Mouse (Mus musculus): Measurements from ENCODE around the gene Atp2a1.
"Not testable (repeated sequence)": the region's sequence is repeated elsewhere in the genome, so short reads cannot be mapped to it uniquely, and the experiment has no call there.

The Atp2a1 gene

GRCm38 (mm10) chr7:126417606-126418005, 45.3 kb downstream of the Atp2a1 start:
- in situ Hi-C loops (cut with MboI; ENCODE audit: low sequenced_read_pairs) = no loop called here

GRCm38 (mm10) chr7:126417045-126417444, 45.9 kb downstream of the Atp2a1 start:
- in situ Hi-C loops (cut with MboI; ENCODE audit: low sequenced_read_pairs) = no loop called here

GRCm38 (mm10) chr7:126416615-126417014, 46.3 kb downstream of the Atp2a1 start:
- in situ Hi-C loops (cut with MboI; ENCODE audit: low sequenced_read_pairs) = no loop called here

- in situ Hi-C loops (cut with MboI; ENCODE audit: low sequenced_read_pairs) = no loop called here
Observed at GRCm38 (mm10) chr7:126414725-126415124, 48.2 kb downstream of the Atp2a1 start, which contains the start of gene Cd19. Gene Cd19, minus strand, starts transcription at chr7:126414889.

- in situ Hi-C loops (cut with MboI; ENCODE audit: low sequenced_read_pairs) = no loop called here
Observed at GRCm38 (mm10) chr7:126411061-126411460, 51.8 kb downstream of the Atp2a1 start.

- in situ Hi-C loops (cut with MboI; ENCODE audit: low sequenced_read_pairs) = no loop called here
Observed at GRCm38 (mm10) chr7:126408686-126409085, 54.2 kb downstream of the Atp2a1 start.

- in situ Hi-C loops (cut with MboI; ENCODE audit: low sequenced_read_pairs) = not testable (repeated sequence)
Observed at GRCm38 (mm10) chr7:126402518-126402917, 60.4 kb downstream of the Atp2a1 start.

GRCm38 (mm10) chr7:126399548-126399947, 63.4 kb downstream of the Atp2a1 start:
- in situ Hi-C loops (cut with MboI; ENCODE audit: low sequenced_read_pairs) = loop anchor here (10.0 kb wide), 1 partner anchor 125 kb away; no protein-coding TSS in a partner anchor

GRCm38 (mm10) chr7:126397822-126398221, 65.1 kb downstream of the Atp2a1 start:
- in situ Hi-C loops (cut with MboI; ENCODE audit: low sequenced_read_pairs) = loop anchor here (10.0 kb wide), 1 partner anchor 127 kb away; no protein-coding TSS in a partner anchor

GRCm38 (mm10) chr7:126397221-126397620, 65.7 kb downstream of the Atp2a1 start:
- in situ Hi-C loops (cut with MboI; ENCODE audit: low sequenced_read_pairs) = loop anchor here (10.0 kb wide), 1 partner anchor 128 kb away; no protein-coding TSS in a partner anchor

GRCm38 (mm10) chr7:126396298-126397119, 66.4 kb downstream of the Atp2a1 start, which contains the start of gene Nfatc2ip:
Gene Nfatc2ip, minus strand, starts transcription at chr7:126396737.
- in situ Hi-C loops (cut with MboI; ENCODE audit: low sequenced_read_pairs) = loop anchor here (10.0 kb wide), 1 partner anchor 128 kb away; no protein-coding TSS in a partner anchor

Data from CH12F3 (cell line).